Mouse (Mus musculus): ENCODE results near the gene Cmss1. TPM values are rescaled to one million over a fixed set of nuclear protein-coding genes. Genes with fewer than 3 reads are reported as not detected.

The Cmss1 gene
- total and polyA plus RNA-seq, 2 experiments from 2014 or later: 17.0 to 50.3 TPM

GRCm38 (mm10) chr16:57479776-57480175 is 126.9 kb downstream of the Cmss1 start:
- Histone ChIP-seq H3K4me2 (ENCODE audit: low read depth, low read length) (no peak overlapping the region), H3K36me3 (replicated peaks; ENCODE audit: control insufficient read depth, insufficient read depth, low read length) (no peaks in the 10 kb centered on the region), H3K27ac (ENCODE audit: low read depth) (no peak overlapping the region), H3K27me3 (ENCODE audit: control insufficient read depth, insufficient read depth, low read length) (no peaks in the 10 kb centered on the region), H3K9ac (replicated peaks; ENCODE audit: low read depth, low read length) (no peak overlapping the region), H3K4me1 (ENCODE audit: control insufficient read depth, insufficient read depth) (peaks cover 27% of the 10 kb centered on the region), H3K9me3 (replicated peaks; ENCODE audit: control insufficient read depth, low read length) (no peaks in the 10 kb centered on the region), H3K4me3 (ENCODE audit: low read depth, low read length) (no peak overlapping the region)
- peak; percentile 56 for DNase-seq (ENCODE audit: low spot score)
- 39% methylated on average over 5 of the region's 5 CpGs for WGBS
- ATAC-seq (ENCODE audit: insufficient read depth, low read depth): peak; percentile 77
- no peak for TF ChIP-seq EP300 (IDR thresholded peaks at IDR 0.05; ENCODE audit: low read depth)
- no peak for TF ChIP-seq CTCF (IDR thresholded peaks at IDR 0.05; ENCODE audit: low read depth)

GRCm38 (mm10) chr16:57478451-57478850 is 128.2 kb downstream of the Cmss1 start:
- H3K9ac ChIP-seq (replicated peaks; ENCODE audit: low read depth, low read length): no peak overlapping the region
- ATAC-seq (ENCODE audit: insufficient read depth, low read depth): peak; percentile 62; the same call in 1 of the 2 replicates
- peak; percentile 41 for DNase-seq (ENCODE audit: low spot score)
- no peaks in the 10 kb centered on the region for H3K9me3 ChIP-seq (replicated peaks; ENCODE audit: control insufficient read depth, low read length)
- TF ChIP-seq EP300 (IDR thresholded peaks at IDR 0.05; ENCODE audit: low read depth) (no peak), CTCF (IDR thresholded peaks at IDR 0.05; ENCODE audit: low read depth) (no peak)
- H3K27ac ChIP-seq (ENCODE audit: low read depth): peak overlapping the region; percentile 31; the same call in 1 of the 2 replicates
- H3K4me3 ChIP-seq (ENCODE audit: low read depth, low read length): no peak overlapping the region
- no peak overlapping the region for H3K4me2 ChIP-seq (ENCODE audit: low read depth, low read length)
- H3K36me3 ChIP-seq (replicated peaks; ENCODE audit: control insufficient read depth, insufficient read depth, low read length): no peaks in the 10 kb centered on the region
- peaks cover 21% of the 10 kb centered on the region for H3K4me1 ChIP-seq (ENCODE audit: control insufficient read depth, insufficient read depth)
- 52% methylated on average over 2 of the region's 2 CpGs for WGBS
- no peaks in the 10 kb centered on the region for H3K27me3 ChIP-seq (ENCODE audit: control insufficient read depth, insufficient read depth, low read length)

GRCm38 (mm10) chr16:57473415-57474085 is 133.1 kb downstream of the Cmss1 start:
- H3K4me3 ChIP-seq (ENCODE audit: low read depth, low read length): no peak overlapping the region
- TF ChIP-seq CTCF (IDR thresholded peaks at IDR 0.05; ENCODE audit: low read depth): no peak
- no peak for TF ChIP-seq EP300 (IDR thresholded peaks at IDR 0.05; ENCODE audit: low read depth)
- no peaks in the 10 kb centered on the region for H3K9me3 ChIP-seq (replicated peaks; ENCODE audit: control insufficient read depth, low read length)
- no peaks in the 10 kb centered on the region for H3K27me3 ChIP-seq (ENCODE audit: control insufficient read depth, insufficient read depth, low read length)
- 53% methylated on average over 10 of the region's 10 CpGs for WGBS
- H3K4me2 ChIP-seq (ENCODE audit: low read depth, low read length): no peak overlapping the region
- DNase-seq (ENCODE audit: low spot score): no peak
- ATAC-seq (ENCODE audit: insufficient read depth, low read depth): no peak
- no peak overlapping the region for H3K9ac ChIP-seq (replicated peaks; ENCODE audit: low read depth, low read length)
- H3K36me3 ChIP-seq (replicated peaks; ENCODE audit: control insufficient read depth, insufficient read depth, low read length): no peaks in the 10 kb centered on the region
- no peak overlapping the region for H3K27ac ChIP-seq (ENCODE audit: low read depth)
- 0 out of 2 replicates have a peak, but pooled peaks cover 4% of the 10 kb centered on the region for H3K4me1 ChIP-seq (ENCODE audit: control insufficient read depth, insufficient read depth)

DNA sequence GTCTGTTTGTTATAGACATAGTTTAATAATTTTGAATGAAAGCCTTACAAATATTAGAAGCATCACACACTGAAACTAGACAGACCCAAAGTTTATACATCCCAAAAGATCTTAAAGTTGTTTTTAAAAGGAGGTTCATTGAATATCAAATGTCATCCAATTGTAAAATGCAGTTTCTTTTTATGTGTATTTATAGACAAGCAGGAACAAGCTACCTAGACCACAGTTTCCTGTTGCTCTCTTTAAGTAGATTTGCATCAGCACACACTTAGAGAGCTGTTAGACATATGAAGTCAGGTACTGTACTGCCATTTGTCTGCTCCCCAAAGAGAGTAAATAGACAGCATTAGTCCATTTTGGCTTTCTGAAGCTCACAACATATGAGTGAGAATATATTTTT is 135.6 kb downstream of the Cmss1 start:
- no peak overlapping the region for H3K4me2 ChIP-seq (ENCODE audit: low read depth, low read length)
- no peaks in the 10 kb centered on the region for H3K27me3 ChIP-seq (ENCODE audit: control insufficient read depth, insufficient read depth, low read length)
- H3K9ac ChIP-seq (replicated peaks; ENCODE audit: low read depth, low read length): no peak overlapping the region
- no peaks in the 10 kb centered on the region for H3K36me3 ChIP-seq (replicated peaks; ENCODE audit: control insufficient read depth, insufficient read depth, low read length)
- ATAC-seq (ENCODE audit: insufficient read depth, low read depth): no peak
- no peaks in the 10 kb centered on the region for H3K9me3 ChIP-seq (replicated peaks; ENCODE audit: control insufficient read depth, low read length)
- no peak overlapping the region for H3K27ac ChIP-seq (ENCODE audit: low read depth)
- 0 out of 2 replicates have a peak, but pooled peaks cover 10% of the 10 kb centered on the region for H3K4me1 ChIP-seq (ENCODE audit: control insufficient read depth, insufficient read depth)
- TF ChIP-seq CTCF (IDR thresholded peaks at IDR 0.05; ENCODE audit: low read depth): no peak
- no peak for TF ChIP-seq EP300 (IDR thresholded peaks at IDR 0.05; ENCODE audit: low read depth)
- no peak for DNase-seq (ENCODE audit: low spot score)
- no peak overlapping the region for H3K4me3 ChIP-seq (ENCODE audit: low read depth, low read length)

DNA sequence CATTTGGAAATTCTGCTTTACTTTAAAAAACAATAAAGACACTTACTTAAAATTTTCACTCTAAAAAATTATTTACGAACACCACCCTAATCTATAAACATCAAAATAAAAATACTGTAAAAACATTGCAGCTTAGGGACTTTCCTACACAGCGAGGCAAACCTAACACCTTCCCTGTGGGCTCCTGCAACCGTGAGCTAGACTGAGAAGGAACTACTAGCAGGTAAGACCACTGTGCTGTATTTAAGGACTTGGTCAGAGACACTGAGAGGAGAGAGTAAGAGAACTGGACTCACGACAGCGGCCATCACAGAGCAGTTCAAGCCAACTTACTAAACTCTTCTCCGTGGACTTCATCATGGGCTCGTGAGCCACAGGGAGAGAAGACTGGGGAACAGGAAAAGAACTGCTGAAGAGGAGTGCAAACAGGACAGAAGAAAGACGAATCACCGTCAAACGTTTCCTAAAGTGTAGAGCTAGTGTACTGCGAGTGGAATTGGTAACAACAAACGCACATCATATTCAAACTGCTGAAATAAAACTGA is 136.3 kb downstream of the Cmss1 start:
- Histone ChIP-seq H3K4me3 (ENCODE audit: low read depth, low read length) (no peak overlapping the region), H3K36me3 (replicated peaks; ENCODE audit: control insufficient read depth, insufficient read depth, low read length) (no peaks in the 10 kb centered on the region), H3K27ac (ENCODE audit: low read depth) (no peak overlapping the region), H3K9ac (replicated peaks; ENCODE audit: low read depth, low read length) (no peak overlapping the region), H3K27me3 (ENCODE audit: control insufficient read depth, insufficient read depth, low read length) (no peaks in the 10 kb centered on the region), H3K9me3 (replicated peaks; ENCODE audit: control insufficient read depth, low read length) (no peaks in the 10 kb centered on the region), H3K4me2 (ENCODE audit: low read depth, low read length) (no peak overlapping the region), H3K4me1 (ENCODE audit: control insufficient read depth, insufficient read depth) (0 out of 2 replicates have a peak, but pooled peaks cover 10% of the 10 kb centered on the region)
- no peak for TF ChIP-seq CTCF (IDR thresholded peaks at IDR 0.05; ENCODE audit: low read depth)
- no peak for TF ChIP-seq EP300 (IDR thresholded peaks at IDR 0.05; ENCODE audit: low read depth)
- no peak for DNase-seq (ENCODE audit: low spot score)
- no peak for ATAC-seq (ENCODE audit: insufficient read depth, low read depth)
- WGBS: 92% methylated on average over 12 of the region's 12 CpGs
